Mouse (Mus musculus) cerebellum, adult 8-10 months (tissue): ENCODE data around the gene Gm20388.

Source experiments
- DNase-seq: peaks from one replicate; pipeline ENCODE4 v3.0.0; 2022

The Gm20388 gene

GRCm38 (mm10) chr8:122331134-122331523, 2420.5 kb downstream of the Gm20388 start:
- DNase-seq: no peak

GRCm38 (mm10) chr8:122332753-122333506, 2422.3 kb downstream of the Gm20388 start:
- peak; percentile 88 for DNase-seq

- DNase-seq: no peak
Observed at GRCm38 (mm10) chr8:122333531-122333930, 2422.9 kb downstream of the Gm20388 start.

GRCm38 (mm10) chr8:122334791-122335490, 2424.3 kb downstream of the Gm20388 start:
- no peak for DNase-seq

GRCm38 (mm10) chr8:122335638-122336250, 2425.1 kb downstream of the Gm20388 start:
- DNase-seq: no peak

- no peak for DNase-seq
Observed at GRCm38 (mm10) chr8:122336251-122336910, 2425.7 kb downstream of the Gm20388 start.

GRCm38 (mm10) chr8:122338852-122339251, 2428.2 kb downstream of the Gm20388 start:
- DNase-seq: no peak

- DNase-seq: no peak
Observed at GRCm38 (mm10) chr8:122340761-122341160, 2430.1 kb downstream of the Gm20388 start.

GRCm38 (mm10) chr8:122341790-122342189, 2431.1 kb downstream of the Gm20388 start:
- no peak for DNase-seq

- DNase-seq: no peak
Observed at GRCm38 (mm10) chr8:122342362-122342761, 2431.7 kb downstream of the Gm20388 start.

GRCm38 (mm10) chr8:122342806-122343209, 2432.2 kb downstream of the Gm20388 start:
- DNase-seq: no peak

- DNase-seq: no peak
Observed at GRCm38 (mm10) chr8:122343341-122343740, 2432.7 kb downstream of the Gm20388 start.

- DNase-seq: peak; percentile 48
Observed at GRCm38 (mm10) chr8:122343758-122344157, 2433.1 kb downstream of the Gm20388 start.

GRCm38 (mm10) chr8:122344219-122344618, 2433.6 kb downstream of the Gm20388 start:
- DNase-seq: no peak

- DNase-seq: no peak
Observed at GRCm38 (mm10) chr8:122345181-122346095, 2434.8 kb downstream of the Gm20388 start.

- DNase-seq: peak; percentile 87
Observed at GRCm38 (mm10) chr8:122347811-122348552, 2437.3 kb downstream of the Gm20388 start.

- DNase-seq: no peak
Observed at GRCm38 (mm10) chr8:122349357-122350297, 2439.0 kb downstream of the Gm20388 start.

- no peak for DNase-seq
Observed at GRCm38 (mm10) chr8:122350309-122351089, 2439.9 kb downstream of the Gm20388 start.

- no peak for DNase-seq
Observed at GRCm38 (mm10) chr8:122354157-122354556, 2443.5 kb downstream of the Gm20388 start.
